Mouse (Mus musculus) E14TG2a.4 (cell line): ENCODE measurements around the gene Slc5a10.

Source experiments
- CTCF ChIP-seq: conservative IDR thresholded peaks from 2 replicates; pipeline ENCODE4 v1.5.1; 2014; ENCODE audit warnings: low read length
- NANOG ChIP-seq: IDR thresholded peaks from 2 replicates; pipeline ENCODE4 v1.6.1; 2014; ENCODE audit warnings: borderline replicate concordance, low read length, mixed read lengths

DNA sequence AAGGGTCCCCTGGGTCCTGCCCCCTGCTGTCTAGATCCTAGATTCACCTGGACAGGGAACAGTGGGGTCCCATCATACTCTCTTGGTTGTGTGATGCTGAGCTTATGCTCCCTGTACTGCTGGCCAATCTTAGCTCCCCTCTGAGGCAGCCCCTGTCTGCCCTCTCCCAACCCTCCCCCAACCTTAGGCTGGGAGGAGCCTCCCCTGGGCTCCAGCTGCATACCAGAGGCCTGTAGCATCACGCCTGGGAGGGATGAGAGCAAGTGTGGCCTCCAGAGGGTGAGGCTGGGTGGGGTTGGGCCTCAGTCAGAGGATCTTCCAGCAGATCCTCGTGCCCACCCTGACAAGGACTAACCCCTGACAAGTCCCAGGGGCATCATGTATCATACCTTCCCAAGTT lies 33.0 kb downstream of the Slc5a10 start:
- TF ChIP-seq CTCF, result no peak
- no peak for TF ChIP-seq NANOG
